Comparison of ENCODE assay signal across 11 mouse cellular contexts in genomic region chr9:51777180-51777579, GRCm38 (mm10). TPM values are rescaled to one million over a fixed set of nuclear protein-coding genes. Genes with fewer than 3 reads are reported as not detected.
DNase-seq lines count a peak whose midpoint lies in the region; ATAC-seq and TF ChIP-seq lines count a peak whose summit lies in the region.
"Had no signal": no experiment of that assay in that cellular context is flagged by ENCODE, and none has a peak within 500 bp of the region (broad histone marks: within the 10 kb centered on the region; RNA-seq: fewer than 3 reads in every experiment).

No protein-coding gene starts in this region.

- no peak for ATAC-seq in intestine, postnatal 0 days
- ATAC-seq in intestine, embryonic 16.5 days, result no peak
- ATAC-seq in forebrain, embryonic 15.5 days (replicated peaks), result no peak

- no peak overlapping the region for H3K27ac ChIP-seq in intestine, postnatal 0 days (ENCODE audit: low read depth, low read length)
- H3K27ac ChIP-seq in intestine, embryonic 16.5 days (ENCODE audit: low read length), result no peak overlapping the region
- no peak overlapping the region for H3K27ac ChIP-seq in forebrain, embryonic 15.5 days (replicated peaks)
- H3K27ac ChIP-seq: liver, embryonic 15.5 days had no signal

- H3K9ac ChIP-seq in intestine, postnatal 0 days (ENCODE audit: low read depth, low read length), result no peak overlapping the region
- no peak overlapping the region for H3K9ac ChIP-seq in intestine, embryonic 16.5 days (ENCODE audit: low read depth, low read length)
- H3K9ac ChIP-seq in forebrain, embryonic 15.5 days (replicated peaks), result no peak overlapping the region
- H3K9ac ChIP-seq: heart, embryonic 12.5 days; liver, embryonic 15.5 days had no signal

- DNase-seq in CD4-positive helper T cell, adult 2 months (ENCODE audit: low read depth, low spot score), result peak; percentile 15
- DNase-seq in R1 (ENCODE audit: low read depth, low spot score), result peak; percentile 61
- peak; percentile 13 to 22 for DNase-seq in kidney, postnatal 4 days
- no peak for DNase-seq in ovary, postnatal 14 days (ENCODE audit: low spot score)
- DNase-seq in layer of hippocampus, postnatal 10 days (ENCODE audit: low spot score in 2 of 2), result no peak
- DNase-seq: right cerebral cortex, postnatal 14 days had no signal

- no peak overlapping the region for H3K4me3 ChIP-seq in intestine, postnatal 0 days (ENCODE audit: low read depth, low read length)
- no peak overlapping the region for H3K4me3 ChIP-seq in intestine, embryonic 16.5 days (ENCODE audit: low read length)
- no peak overlapping the region for H3K4me3 ChIP-seq in forebrain, embryonic 15.5 days
- H3K4me3 ChIP-seq: heart, embryonic 12.5 days; liver, embryonic 15.5 days had no signal

- no peaks in the 10 kb centered on the region for H3K36me3 ChIP-seq in intestine, postnatal 0 days (ENCODE audit: control insufficient read depth, insufficient read depth)
- H3K36me3 ChIP-seq in intestine, embryonic 16.5 days (ENCODE audit: control insufficient read depth, insufficient read depth, low read length), result no peaks in the 10 kb centered on the region
- H3K36me3 ChIP-seq in forebrain, embryonic 15.5 days, result no peaks in the 10 kb centered on the region
- H3K36me3 ChIP-seq: heart, embryonic 12.5 days; liver, embryonic 15.5 days had no signal

- 10% methylated on average over 1 of the region's 1 CpGs for WGBS in intestine, postnatal 0 days
- WGBS in intestine, embryonic 16.5 days, result 21% methylated on average over 1 of the region's 1 CpGs
- 6% methylated on average over 1 of the region's 1 CpGs for WGBS in forebrain, embryonic 15.5 days

- no peaks in the 10 kb centered on the region for H3K27me3 ChIP-seq in intestine, postnatal 0 days (replicated peaks; ENCODE audit: control insufficient read depth, insufficient read depth, low read length)
- no peaks in the 10 kb centered on the region for H3K27me3 ChIP-seq in intestine, embryonic 16.5 days (replicated peaks; ENCODE audit: control insufficient read depth, insufficient read depth, low read length)
- H3K27me3 ChIP-seq in forebrain, embryonic 15.5 days, result no peaks in the 10 kb centered on the region
- H3K27me3 ChIP-seq: heart, embryonic 12.5 days; liver, embryonic 15.5 days had no signal

- H3K4me1 ChIP-seq in intestine, postnatal 0 days (replicated peaks; ENCODE audit: control insufficient read depth, insufficient read depth, low read length), result no peaks in the 10 kb centered on the region
- no peaks in the 10 kb centered on the region for H3K4me1 ChIP-seq in intestine, embryonic 16.5 days (ENCODE audit: control insufficient read depth, insufficient read depth, low read length)
- no peaks in the 10 kb centered on the region for H3K4me1 ChIP-seq in forebrain, embryonic 15.5 days
- H3K4me1 ChIP-seq: heart, embryonic 12.5 days; liver, embryonic 15.5 days had no signal

- peak; percentile 68 for TF ChIP-seq CTCF in intestine, postnatal 0 days (IDR thresholded peaks at IDR 0.05; ENCODE audit: low read depth)

- H3K4me2 ChIP-seq in intestine, postnatal 0 days (replicated peaks; ENCODE audit: low read depth), result no peak overlapping the region
- H3K4me2 ChIP-seq in intestine, embryonic 16.5 days (ENCODE audit: low read depth, low read length), result no peak overlapping the region
- H3K4me2 ChIP-seq in forebrain, embryonic 15.5 days (replicated peaks), result no peak overlapping the region
- H3K4me2 ChIP-seq: heart, embryonic 12.5 days; liver, embryonic 15.5 days had no signal

- no peaks in the 10 kb centered on the region for H3K9me3 ChIP-seq in intestine, postnatal 0 days (ENCODE audit: control insufficient read depth)
- no peaks in the 10 kb centered on the region for H3K9me3 ChIP-seq in intestine, embryonic 16.5 days (ENCODE audit: control insufficient read depth, low read length)
- no peaks in the 10 kb centered on the region for H3K9me3 ChIP-seq in forebrain, embryonic 15.5 days
- H3K9me3 ChIP-seq: heart, embryonic 12.5 days; liver, embryonic 15.5 days had no signal

RNA-seq across cellular contexts. Expression of gene Arhgap20, which starts 12.0 kb away (rescaled TPM):
- polyA plus RNA-seq in intestine, postnatal 0 days (2015; fragmentation: Nextera tagmentation; extraction: Ambion mirVana), result 2.2 and 2.3 TPM in 2 replicates
- polyA plus RNA-seq in intestine, embryonic 16.5 days (2015; fragmentation: Nextera tagmentation; extraction: Ambion mirVana), result 1.7 TPM in 2 replicates
- total RNA-seq in layer of hippocampus, postnatal 10 days (2021), result 10 to 100 TPM; 51.1 to 57.7 TPM
- polyA plus RNA-seq in forebrain, embryonic 15.5 days (2015; fragmentation: Nextera tagmentation; extraction: Ambion mirVana), result 11.8 and 14.6 TPM in 2 replicates

Comparison
In these comparisons a context has a peak if more than half of its experiments do, and no peak if none do; other contexts are left out.
1. DNase-seq: peak in CD4-positive helper T cell, adult 2 months (single experiment), R1 (single experiment) and kidney, postnatal 4 days (2 of 2); none in ovary, postnatal 14 days (single experiment) and layer of hippocampus, postnatal 10 days (0 of 2).